Mouse (Mus musculus): ENCODE data around the gene Tldc1. TPM values are rescaled to one million over a fixed set of nuclear protein-coding genes. Genes with fewer than 3 reads are reported as not detected.
A peak's percentile ranks its signal among the peaks of the same experiment; 100 is the strongest.

Gene Tldc1
- polyA plus RNA-seq, 1 experiment from 2014 or later: 17.3 TPM

DNA sequence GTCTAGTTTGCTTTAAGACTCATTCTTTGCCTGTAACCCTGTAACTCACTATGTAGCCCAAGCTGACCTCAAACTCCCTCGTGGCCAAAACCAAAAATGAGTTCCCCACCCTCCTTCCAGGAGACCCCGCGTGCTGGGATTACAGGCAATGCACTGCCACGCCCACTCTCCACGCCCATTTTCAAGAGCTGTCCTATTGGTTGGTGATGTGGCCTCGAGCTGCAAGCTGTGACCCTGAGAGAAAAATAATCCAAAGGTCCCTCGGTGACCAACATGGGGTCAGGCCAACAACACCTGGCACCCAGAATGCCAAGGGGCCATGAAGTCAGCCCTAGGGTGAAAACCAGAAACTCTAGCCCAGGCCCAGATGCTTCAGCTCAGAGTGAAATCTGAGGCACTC is 16.5 kb upstream of the Tldc1 start:
- no peak for DNase-seq (ENCODE audit: extremely low spot score, low spot score)
- Histone ChIP-seq H3K27ac (peak overlapping the region; percentile 8; the same call in 1 of the 2 replicates), H3K4me3 (no peak overlapping the region), H3K9me3 (no peaks in the 10 kb centered on the region), H3K27me3 (ENCODE audit: poor library complexity, severe bottlenecking) (no peaks in the 10 kb centered on the region), H3K4me1 (peaks cover 75% of the 10 kb centered on the region), H3K36me3 (replicated peaks) (no peaks in the 10 kb centered on the region)
- WGBS: 57% methylated on average over 7 of the region's 7 CpGs

DNA sequence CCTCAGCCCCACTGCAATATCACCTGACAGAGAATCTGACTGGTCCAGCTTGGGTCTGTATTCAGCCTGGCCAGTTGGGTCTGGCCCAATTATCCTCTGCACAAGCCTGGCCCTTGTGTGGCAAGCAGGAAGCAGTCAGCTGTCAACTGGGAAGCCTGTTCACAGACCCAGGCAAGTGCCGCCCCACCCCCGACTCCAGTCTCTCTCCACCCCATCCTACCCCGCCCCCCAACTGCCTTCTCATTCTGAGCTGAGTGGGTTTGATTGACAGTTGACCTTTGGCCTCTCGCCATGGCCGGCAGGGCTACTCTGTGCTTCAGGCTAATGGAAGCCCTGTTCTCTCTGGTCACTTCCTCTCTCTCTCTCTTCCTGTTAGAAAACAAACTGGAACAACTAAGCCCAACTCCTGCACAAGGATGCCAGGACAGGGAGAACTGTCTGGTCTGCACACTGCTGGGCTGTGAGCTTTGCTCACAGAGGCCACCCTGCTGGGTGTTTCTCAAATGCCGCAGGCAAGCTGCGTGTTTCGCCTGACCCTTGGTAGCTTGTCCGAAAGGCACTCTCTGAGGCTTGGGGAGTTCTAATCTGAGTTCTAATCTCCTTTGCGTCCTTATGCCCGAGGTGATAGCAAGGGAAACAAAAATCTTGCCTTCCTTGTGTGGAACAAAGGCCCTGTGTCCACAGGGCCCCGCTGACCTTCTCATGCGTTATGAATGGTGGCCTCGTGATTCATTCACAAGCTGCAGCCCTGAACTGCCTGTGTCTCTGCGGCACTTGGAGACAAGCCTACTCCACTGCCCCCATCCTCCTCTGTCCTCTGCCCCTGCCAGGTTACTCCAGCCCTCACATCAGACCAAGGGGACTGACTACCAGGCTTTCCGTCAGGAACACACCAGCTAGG is 13.8 kb upstream of the Tldc1 start:
- 6% methylated on average over 16 of the region's 16 CpGs for WGBS
- Histone ChIP-seq H3K4me1 (peaks cover 76% of the 10 kb centered on the region), H3K9me3 (no peaks in the 10 kb centered on the region), H3K4me3 (peak overlapping the region; percentile 18; the same call in 1 of the 2 replicates), H3K27ac (peak overlapping the region; percentile 94), H3K27me3 (ENCODE audit: poor library complexity, severe bottlenecking) (no peaks in the 10 kb centered on the region), H3K36me3 (replicated peaks) (no peaks in the 10 kb centered on the region)
- DNase-seq (ENCODE audit: extremely low spot score, low spot score): peak; percentile 89

DNA sequence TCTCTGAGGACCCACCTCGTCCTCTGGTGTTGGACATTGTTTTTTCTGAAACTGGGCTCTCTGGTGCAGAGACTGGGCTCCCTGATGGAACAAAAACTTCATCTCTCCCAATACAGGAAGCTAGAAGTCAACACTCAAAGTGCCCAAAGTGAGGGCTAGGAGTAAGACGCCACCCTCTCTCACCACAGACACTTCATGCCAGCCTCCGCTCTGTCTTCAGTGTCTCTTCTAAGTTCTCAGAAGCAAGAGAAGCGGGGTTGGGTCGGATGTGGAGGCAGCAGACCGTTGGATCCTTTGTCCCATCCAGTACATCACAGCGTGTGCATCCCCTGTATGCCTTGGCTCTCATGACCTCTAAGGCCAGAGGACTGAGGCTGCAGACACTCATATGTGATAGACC is 11.4 kb upstream of the Tldc1 start:
- H3K4me3 ChIP-seq: no peak overlapping the region
- 90% methylated on average over 7 of the region's 7 CpGs for WGBS
- peaks cover 87% of the 10 kb centered on the region for H3K4me1 ChIP-seq
- DNase-seq (ENCODE audit: extremely low spot score, low spot score): no peak
- H3K27me3 ChIP-seq (ENCODE audit: poor library complexity, severe bottlenecking): no peaks in the 10 kb centered on the region; the same call in 1 of the 2 replicates
- peak overlapping the region; percentile 67 for H3K27ac ChIP-seq
- H3K36me3 ChIP-seq (replicated peaks): no peaks in the 10 kb centered on the region
- H3K9me3 ChIP-seq: no peaks in the 10 kb centered on the region

DNA sequence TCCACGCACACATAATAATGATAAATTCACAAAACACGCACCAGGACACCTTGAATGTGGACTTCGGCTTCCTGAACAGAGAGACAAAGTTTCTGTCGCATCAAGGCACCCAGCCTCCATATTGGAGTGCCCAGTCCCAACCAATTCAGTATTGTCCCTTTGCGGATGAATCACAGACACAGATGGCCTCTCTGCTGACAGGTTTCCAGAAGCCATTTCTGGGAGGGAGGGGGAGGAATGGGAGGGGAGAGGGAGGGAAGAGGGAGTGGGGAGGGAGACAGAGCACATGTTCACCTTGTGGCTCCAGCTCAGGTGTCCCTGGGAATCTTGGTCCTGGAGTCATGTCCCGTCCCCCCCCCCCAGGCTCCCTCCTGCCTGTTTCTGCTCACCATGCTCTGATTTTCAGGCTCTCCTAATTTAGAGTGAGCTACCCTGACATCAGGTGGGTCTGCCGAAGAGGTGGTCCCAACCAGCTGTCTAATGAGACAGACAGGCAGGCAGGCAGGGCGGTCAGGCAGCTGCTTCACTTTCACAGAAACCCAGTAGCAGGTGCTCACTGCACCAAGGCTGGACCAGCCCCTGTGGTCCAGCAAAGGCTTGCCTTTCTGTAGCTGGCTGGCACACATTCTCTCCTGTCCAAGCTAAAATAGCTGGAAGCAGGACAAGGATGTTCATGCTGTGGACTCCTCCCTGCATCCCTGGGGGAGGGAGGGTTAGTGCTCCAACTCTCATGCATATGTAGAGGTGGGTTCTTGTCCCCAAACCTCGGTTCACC is 10.6 kb upstream of the Tldc1 start:
- peaks cover 2% of the 10 kb centered on the region; the same call in 1 of the 2 replicates for H3K27me3 ChIP-seq (ENCODE audit: poor library complexity, severe bottlenecking)

DNA sequence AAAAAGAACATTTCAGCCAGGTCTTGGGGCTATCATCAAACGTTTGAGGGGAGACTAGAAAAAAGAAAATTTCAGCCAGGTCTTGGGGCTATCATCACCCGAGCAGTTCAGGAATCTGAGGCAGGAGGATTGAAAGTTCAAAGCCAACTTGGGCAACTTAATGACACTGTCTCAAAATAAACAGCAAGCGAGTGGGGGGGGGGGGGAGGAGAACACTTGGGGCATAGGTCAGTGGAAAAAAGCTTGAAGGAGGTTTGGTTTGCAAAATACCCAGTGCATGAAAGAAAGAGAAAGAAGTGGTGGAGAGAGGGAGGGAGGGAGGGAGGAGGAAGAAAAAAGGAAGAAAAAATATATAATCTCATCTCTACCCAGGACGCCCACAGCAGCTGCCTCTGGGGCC is 9.1 kb upstream of the Tldc1 start:
- Histone ChIP-seq H3K4me3 (no peak overlapping the region), H3K27me3 (ENCODE audit: poor library complexity, severe bottlenecking) (peaks cover 6% of the 10 kb centered on the region; the same call in 1 of the 2 replicates), H3K4me1 (peaks cover 85% of the 10 kb centered on the region), H3K9me3 (no peaks in the 10 kb centered on the region), H3K27ac (0 out of 2 replicates have a peak overlapping the region, but pooled peaks have one; percentile 68), H3K36me3 (replicated peaks) (no peaks in the 10 kb centered on the region)
- WGBS: 69% methylated on average over 4 of the region's 4 CpGs
- no peak for DNase-seq (ENCODE audit: extremely low spot score, low spot score)

More for the DNA sequence above, 10.6 kb upstream of the Tldc1 start:
- 77% methylated on average over 9 of the region's 9 CpGs for WGBS
- no peak overlapping the region for H3K4me3 ChIP-seq
- H3K36me3 ChIP-seq (replicated peaks): no peaks in the 10 kb centered on the region
- DNase-seq (ENCODE audit: extremely low spot score, low spot score): no peak
- peak overlapping the region; percentile 67 for H3K27ac ChIP-seq
- H3K9me3 ChIP-seq: no peaks in the 10 kb centered on the region
- peaks cover 89% of the 10 kb centered on the region for H3K4me1 ChIP-seq

DNA sequence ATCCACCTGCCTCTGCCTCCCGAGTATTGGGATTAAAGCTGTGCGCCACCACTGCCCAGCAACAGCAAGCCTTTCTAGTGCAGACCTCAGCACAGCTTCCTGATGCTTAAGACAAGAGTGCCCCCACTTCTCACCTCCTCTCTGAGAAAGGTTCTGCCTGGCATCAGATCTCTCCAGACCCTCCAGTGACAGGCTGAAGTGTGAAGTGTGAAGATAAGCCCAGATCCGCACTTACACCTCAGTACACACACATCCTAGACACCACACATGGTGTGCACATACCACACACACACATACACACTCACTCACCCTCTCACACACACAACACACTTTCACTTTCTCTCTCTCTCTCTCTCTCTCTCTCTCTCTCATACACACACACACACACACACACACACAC is 8.7 kb upstream of the Tldc1 start:
- 0 out of 2 replicates have a peak overlapping the region, but pooled peaks have one; percentile 68 for H3K27ac ChIP-seq
- no peaks in the 10 kb centered on the region for H3K9me3 ChIP-seq
- WGBS: 91% methylated on average over 3 of the region's 3 CpGs
- no peak overlapping the region for H3K4me3 ChIP-seq
- H3K4me1 ChIP-seq: peaks cover 81% of the 10 kb centered on the region
- peaks cover 6% of the 10 kb centered on the region; the same call in 1 of the 2 replicates for H3K27me3 ChIP-seq (ENCODE audit: poor library complexity, severe bottlenecking)
- H3K36me3 ChIP-seq (replicated peaks): no peaks in the 10 kb centered on the region
- no peak for DNase-seq (ENCODE audit: extremely low spot score, low spot score)

DNA sequence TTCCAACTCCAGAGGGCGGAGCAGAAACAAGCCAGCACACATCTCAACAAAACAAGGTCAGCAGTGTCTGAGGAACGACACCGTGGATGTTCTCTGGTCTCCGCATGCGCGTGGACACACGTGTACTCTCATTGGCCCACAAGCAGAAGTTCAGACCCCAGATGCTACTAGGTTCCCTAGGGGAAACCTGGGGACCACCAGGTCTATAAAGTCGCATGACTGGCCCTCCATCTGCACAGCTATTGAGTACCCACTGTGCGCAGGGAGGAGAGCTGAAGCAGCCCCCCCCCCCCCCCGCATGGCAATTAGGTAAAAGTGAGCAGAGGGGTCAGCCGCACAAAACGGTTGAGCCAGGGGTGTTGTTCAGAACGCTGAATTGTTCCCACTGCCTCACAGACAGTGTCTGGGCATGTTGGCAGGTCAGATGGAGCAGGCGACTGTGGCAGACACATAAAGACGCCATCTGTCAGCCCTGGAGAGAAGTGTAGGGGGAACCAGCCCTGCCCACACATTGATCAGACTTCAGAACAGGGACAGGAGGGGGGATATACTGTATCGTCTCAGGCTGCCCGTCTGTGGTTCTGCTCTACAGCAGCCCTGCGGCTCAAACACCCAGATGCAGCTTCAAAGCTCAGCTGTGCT is 7.7 kb upstream of the Tldc1 start:
- no peaks in the 10 kb centered on the region for H3K36me3 ChIP-seq (replicated peaks)
- peaks cover 6% of the 10 kb centered on the region; the same call in 1 of the 2 replicates for H3K27me3 ChIP-seq (ENCODE audit: poor library complexity, severe bottlenecking)
- H3K27ac ChIP-seq: peak overlapping the region; percentile 68
- H3K9me3 ChIP-seq: no peaks in the 10 kb centered on the region
- peaks cover 78% of the 10 kb centered on the region for H3K4me1 ChIP-seq
- no peak overlapping the region for H3K4me3 ChIP-seq
- DNase-seq (ENCODE audit: extremely low spot score, low spot score): no peak
- 62% methylated on average over 18 of the region's 18 CpGs for WGBS

DNA sequence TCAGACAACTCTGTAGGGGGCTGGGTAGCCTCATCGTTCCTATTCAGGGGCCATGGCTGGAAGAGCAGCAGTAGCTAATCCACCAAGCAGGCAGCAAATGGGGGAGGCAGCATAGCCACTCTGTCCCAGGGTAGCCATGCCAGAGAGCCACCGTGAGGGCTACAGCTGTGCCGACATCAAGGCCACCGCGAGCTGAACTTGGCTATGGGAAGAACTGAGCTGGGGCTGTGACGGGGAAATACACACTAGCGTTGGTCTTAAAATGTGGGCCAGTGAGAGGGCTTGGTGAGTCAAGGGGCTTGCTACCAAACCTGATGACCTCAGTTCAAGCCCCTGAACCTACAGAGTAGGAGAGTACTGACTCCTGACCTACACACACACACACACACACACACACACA is 6.5 kb upstream of the Tldc1 start:
- Histone ChIP-seq H3K4me1 (peaks cover 73% of the 10 kb centered on the region), H3K4me3 (no peak overlapping the region), H3K9me3 (no peaks in the 10 kb centered on the region), H3K27me3 (ENCODE audit: poor library complexity, severe bottlenecking) (peaks cover 6% of the 10 kb centered on the region; the same call in 1 of the 2 replicates), H3K36me3 (replicated peaks) (no peaks in the 10 kb centered on the region), H3K27ac (peak overlapping the region; percentile 20; the same call in 1 of the 2 replicates)
- no peak for DNase-seq (ENCODE audit: extremely low spot score, low spot score)
- 68% methylated on average over 7 of the region's 7 CpGs for WGBS

DNA sequence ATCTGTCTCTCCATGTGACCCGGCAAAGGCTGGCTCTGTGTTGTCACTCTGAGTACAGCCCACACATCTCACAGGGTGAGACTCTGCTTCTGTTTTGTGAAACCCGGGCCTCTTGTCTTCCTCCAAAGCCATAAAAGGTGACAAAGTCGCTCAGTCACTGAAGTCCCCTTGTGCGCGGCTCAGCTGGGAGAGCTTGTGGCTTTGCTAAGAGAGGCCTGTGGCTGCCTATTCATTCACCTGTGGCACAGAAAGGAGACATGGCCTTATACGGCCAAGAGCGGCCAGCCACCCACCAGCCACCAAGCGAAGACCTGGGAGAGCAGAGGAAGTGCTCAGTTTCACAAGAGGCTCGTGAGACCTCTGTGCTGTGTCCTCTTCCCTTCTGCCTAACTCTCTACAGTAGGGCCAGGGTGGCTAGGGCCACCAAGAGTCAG is 5.9 kb upstream of the Tldc1 start:
- peaks cover 6% of the 10 kb centered on the region; the same call in 1 of the 2 replicates for H3K27me3 ChIP-seq (ENCODE audit: poor library complexity, severe bottlenecking)
- WGBS: 47% methylated on average over 9 of the region's 9 CpGs
- H3K4me1 ChIP-seq: peaks cover 71% of the 10 kb centered on the region
- DNase-seq (ENCODE audit: extremely low spot score, low spot score): no peak
- no peak overlapping the region for H3K4me3 ChIP-seq
- H3K36me3 ChIP-seq (replicated peaks): no peaks in the 10 kb centered on the region
- H3K27ac ChIP-seq: peak overlapping the region; percentile 20
- H3K9me3 ChIP-seq: no peaks in the 10 kb centered on the region

DNA sequence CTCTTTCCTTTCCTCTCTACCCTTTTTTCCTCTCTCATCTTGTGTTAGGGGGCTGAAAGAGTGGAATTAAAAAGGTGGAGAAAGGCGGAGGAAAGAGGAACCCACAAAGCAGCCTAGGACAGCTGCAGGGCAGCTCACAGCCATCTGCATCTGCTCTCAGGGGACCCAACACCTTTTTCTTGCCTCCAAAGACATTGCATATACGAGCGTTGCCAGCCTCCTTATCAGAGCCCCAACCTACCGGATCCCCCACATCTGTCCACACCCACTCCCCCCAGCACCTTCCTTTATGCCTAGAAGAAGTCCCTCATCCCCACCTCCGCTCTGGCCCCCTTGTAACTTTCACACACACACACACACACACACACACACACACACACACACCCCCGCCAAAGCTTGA is 5.4 kb upstream of the Tldc1 start:
- DNase-seq (ENCODE audit: extremely low spot score, low spot score): no peak
- H3K27me3 ChIP-seq (ENCODE audit: poor library complexity, severe bottlenecking): peaks cover 6% of the 10 kb centered on the region; the same call in 1 of the 2 replicates
- H3K4me3 ChIP-seq: no peak overlapping the region
- no peaks in the 10 kb centered on the region for H3K36me3 ChIP-seq (replicated peaks)
- peaks cover 71% of the 10 kb centered on the region for H3K4me1 ChIP-seq
- WGBS: 75% methylated on average over 6 of the region's 6 CpGs
- no peaks in the 10 kb centered on the region for H3K9me3 ChIP-seq
- peak overlapping the region; percentile 20 for H3K27ac ChIP-seq

DNA sequence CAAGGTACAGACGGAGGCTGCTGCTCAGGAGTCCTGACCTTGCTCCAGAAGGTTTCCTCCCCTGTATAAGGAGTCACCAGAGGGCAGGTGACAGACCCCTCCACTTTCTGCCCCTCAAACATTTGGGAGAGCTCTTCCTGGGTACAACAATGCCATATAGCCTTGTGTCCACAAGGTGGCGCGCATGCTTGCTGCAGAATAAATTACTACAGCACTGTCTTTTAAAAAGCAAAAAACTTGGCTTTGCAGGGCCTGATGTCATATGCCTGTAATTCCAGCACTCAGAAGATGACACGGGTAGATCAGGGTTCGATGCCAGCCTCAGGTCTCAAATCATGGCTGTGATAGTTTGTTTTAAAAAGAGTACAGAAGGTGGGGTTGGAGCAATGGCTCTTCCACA is 4.5 kb upstream of the Tldc1 start:
- Histone ChIP-seq H3K4me1 (peaks cover 73% of the 10 kb centered on the region), H3K9me3 (no peaks in the 10 kb centered on the region)

More for the DNA sequence above, 4.5 kb upstream of the Tldc1 start:
- H3K4me3 ChIP-seq: no peak overlapping the region
- no peak overlapping the region for H3K27ac ChIP-seq
- peak; percentile 69 for DNase-seq (ENCODE audit: extremely low spot score, low spot score)
- peaks cover 6% of the 10 kb centered on the region; the same call in 1 of the 2 replicates for H3K27me3 ChIP-seq (ENCODE audit: poor library complexity, severe bottlenecking)
- H3K36me3 ChIP-seq (replicated peaks): no peaks in the 10 kb centered on the region
- WGBS: 12% methylated on average over 5 of the region's 5 CpGs
